Mouse (Mus musculus) ES-Bruce4 (cell line): ENCODE data around the gene Nos1ap.

Experiments used
- CTCF ChIP-seq: IDR thresholded peaks from one replicate; pipeline ENCODE4 v1.8.1; 2011; ENCODE audit warnings: low read depth, low read length
- EP300 ChIP-seq: IDR thresholded peaks from 2 replicates; pipeline ENCODE4 v1.6.1; 2011; ENCODE audit warnings: low read depth, low read length; ENCODE audit not compliant: insufficient read depth

- no peak for TF ChIP-seq CTCF
- TF ChIP-seq EP300 = no peak
Measured at GRCm38 (mm10) chr1:170536344-170536743, 53.3 kb downstream of the Nos1ap start.
